Mouse (Mus musculus) intestine, embryonic 14.5 days (tissue): ENCODE measurements around the gene Tsnaxip1. TPM values are rescaled to one million over a fixed set of nuclear protein-coding genes. Genes with fewer than 3 reads are reported as not detected.

Experiments used
- ATAC-seq: fragments of 200-750 bp; cut with Nextera tagmentation; replicated peaks from 2 replicates; pipeline ENCODE4 v1.8.0; 2017; ENCODE audit warnings: low read depth, moderate number of reproducible peaks, moderate TSS enrichment, moderate library complexity; ENCODE audit not compliant: low FRiP score, low TSS enrichment
- DNase-seq: peaks from one replicate; pipeline ENCODE4 v3.0.0-alpha.2; 2018; ENCODE audit warnings: low spot score
- H3K27ac ChIP-seq: fragments of 300-500 bp; sonication (generic); 2 replicates; pipeline ENCODE4 v1.5.1; 2014; ENCODE audit warnings: low read depth, mild to moderate bottlenecking, control low read depth
- H3K27me3 ChIP-seq: fragments of 300-500 bp; sonication (generic); replicated peaks from 2 replicates; pipeline ENCODE4 v1.6.1; 2014; ENCODE audit warnings: low read length, control low read depth; ENCODE audit not compliant: control insufficient read depth, insufficient read depth
- H3K36me3 ChIP-seq: fragments of 300-500 bp; sonication (generic); 2 replicates; pipeline ENCODE4 v1.6.1; 2014; ENCODE audit warnings: low read length, control low read depth; ENCODE audit not compliant: control insufficient read depth, insufficient read depth
- H3K4me1 ChIP-seq: fragments of 300-500 bp; sonication (generic); replicated peaks from 2 replicates; pipeline ENCODE4 v1.6.1; 2014; ENCODE audit warnings: low read length, control low read depth, mixed read lengths; ENCODE audit not compliant: control insufficient read depth, insufficient read depth
- H3K4me2 ChIP-seq: fragments of 300-500 bp; sonication (generic); 2 replicates; pipeline ENCODE4 v1.6.1; 2014; ENCODE audit warnings: low read length
- H3K4me3 ChIP-seq: fragments of 300-500 bp; sonication (generic); 2 replicates; pipeline ENCODE4 v1.5.1; 2014; ENCODE audit warnings: low read depth, low read length, control low read depth, mixed read lengths
- H3K9ac ChIP-seq: fragments of 300-500 bp; sonication (generic); 2 replicates; pipeline ENCODE4 v1.6.1; 2014; ENCODE audit warnings: mild to moderate bottlenecking, low read length
- H3K9me3 ChIP-seq: fragments of 300-500 bp; sonication (generic); 2 replicates; pipeline ENCODE4 v1.6.1; 2016; ENCODE audit warnings: low read length, control low read depth; ENCODE audit not compliant: control insufficient read depth
- WGBS: fragments of 180-500 bp; shearing (Covaris S2); extraction: QIAGEN DNeasy Blood & Tissue Kit; methylation state at CpG from one replicate; pipeline ENCODE4 v1.1.7; 2014; 5-methylcytosine and 5-hydroxymethylcytosine counted together
- polyA plus RNA-seq: library from polyadenylated mRNA; unstranded; fragments of >200 nt; fragmentation: Nextera tagmentation; extraction: Ambion mirVana; gene quantifications from 2 replicates; pipeline ENCODE4 v1.2.1, GENCODE M21; 2014

Gene Tsnaxip1
- polyA plus RNA-seq, 1 experiment from 2014 or later: not detected

GRCm38 (mm10) chr8:105795785-105796184 is 31.7 kb upstream of the Tsnaxip1 start:
- Histone ChIP-seq H3K27ac (no peak overlapping the region), H3K27me3 (no peaks in the 10 kb centered on the region), H3K9me3 (no peaks in the 10 kb centered on the region), H3K9ac (no peak overlapping the region), H3K4me3 (no peak overlapping the region), H3K36me3 (no peaks in the 10 kb centered on the region), H3K4me2 (no peak overlapping the region), H3K4me1 (peaks cover 11% of the 10 kb centered on the region)
- DNase-seq: no peak
- 89% methylated on average over 1 of the region's 1 CpGs for WGBS
- no peak for ATAC-seq

GRCm38 (mm10) chr8:105798408-105798807 is 29.1 kb upstream of the Tsnaxip1 start:
- Histone ChIP-seq H3K4me1 (peaks cover 11% of the 10 kb centered on the region), H3K27me3 (no peaks in the 10 kb centered on the region), H3K36me3 (0 out of 2 replicates have a peak, but pooled peaks cover 4% of the 10 kb centered on the region), H3K9me3 (no peaks in the 10 kb centered on the region), H3K4me3 (no peak overlapping the region), H3K4me2 (no peak overlapping the region), H3K9ac (no peak overlapping the region), H3K27ac (no peak overlapping the region)
- WGBS: 94% methylated on average over 5 of the region's 5 CpGs
- ATAC-seq (no peak), DNase-seq (no peak)

GRCm38 (mm10) chr8:105799091-105799812 is 28.3 kb upstream of the Tsnaxip1 start:
- peak overlapping the region; percentile 27; the same call in 1 of the 2 replicates for H3K27ac ChIP-seq
- H3K27me3 ChIP-seq: no peaks in the 10 kb centered on the region
- no peak overlapping the region for H3K9ac ChIP-seq
- DNase-seq (peak; percentile 74), ATAC-seq (peak; percentile 80; the same call in 1 of the 2 replicates)
- H3K9me3 ChIP-seq: no peaks in the 10 kb centered on the region
- H3K4me3 ChIP-seq: no peak overlapping the region
- H3K4me2 ChIP-seq: no peak overlapping the region
- 0 out of 2 replicates have a peak, but pooled peaks cover 4% of the 10 kb centered on the region for H3K36me3 ChIP-seq
- WGBS: 44% methylated on average over 8 of the region's 8 CpGs
- H3K4me1 ChIP-seq: peaks cover 11% of the 10 kb centered on the region

- H3K4me1 ChIP-seq: peaks cover 11% of the 10 kb centered on the region
- no peak overlapping the region for H3K4me3 ChIP-seq
- H3K9ac ChIP-seq: no peak overlapping the region
- H3K27me3 ChIP-seq: no peaks in the 10 kb centered on the region
- 88% methylated on average over 6 of the region's 6 CpGs for WGBS
- DNase-seq (no peak), ATAC-seq (no peak)
- no peaks in the 10 kb centered on the region for H3K9me3 ChIP-seq
- no peak overlapping the region for H3K27ac ChIP-seq
- no peak overlapping the region for H3K4me2 ChIP-seq
- peaks cover 15% of the 10 kb centered on the region for H3K36me3 ChIP-seq
Measured at GRCm38 (mm10) chr8:105801153-105801904, 26.2 kb upstream of the Tsnaxip1 start.

GRCm38 (mm10) chr8:105804797-105805196 is 22.7 kb upstream of the Tsnaxip1 start:
- Histone ChIP-seq H3K9ac (no peak overlapping the region), H3K27me3 (no peaks in the 10 kb centered on the region), H3K4me1 (no peaks in the 10 kb centered on the region), H3K36me3 (peaks cover 15% of the 10 kb centered on the region), H3K27ac (no peak overlapping the region), H3K4me3 (no peak overlapping the region), H3K9me3 (no peaks in the 10 kb centered on the region), H3K4me2 (no peak overlapping the region)
- no peak for DNase-seq
- 91% methylated on average over 7 of the region's 7 CpGs for WGBS
- ATAC-seq: no peak

- DNase-seq: no peak
- no peaks in the 10 kb centered on the region for H3K9me3 ChIP-seq
- H3K4me2 ChIP-seq: no peak overlapping the region
- peaks cover 15% of the 10 kb centered on the region for H3K36me3 ChIP-seq
- 88% methylated on average over 3 of the region's 3 CpGs for WGBS
- no peak overlapping the region for H3K27ac ChIP-seq
- ATAC-seq: no peak
- no peaks in the 10 kb centered on the region for H3K4me1 ChIP-seq
- H3K4me3 ChIP-seq: no peak overlapping the region
- H3K9ac ChIP-seq: no peak overlapping the region
- no peaks in the 10 kb centered on the region for H3K27me3 ChIP-seq
Measured at GRCm38 (mm10) chr8:105805346-105805745, 22.2 kb upstream of the Tsnaxip1 start.

GRCm38 (mm10) chr8:105805964-105806363 is 21.6 kb upstream of the Tsnaxip1 start:
- H3K4me2 ChIP-seq: no peak overlapping the region
- no peak overlapping the region for H3K4me3 ChIP-seq
- H3K27ac ChIP-seq: no peak overlapping the region
- H3K9me3 ChIP-seq: no peaks in the 10 kb centered on the region
- no peak overlapping the region for H3K9ac ChIP-seq
- H3K36me3 ChIP-seq: peaks cover 15% of the 10 kb centered on the region
- 79% methylated on average over 1 of the region's 1 CpGs for WGBS
- H3K4me1 ChIP-seq: no peaks in the 10 kb centered on the region
- DNase-seq: no peak
- ATAC-seq: no peak
- no peaks in the 10 kb centered on the region for H3K27me3 ChIP-seq

GRCm38 (mm10) chr8:105807766-105808165 is 19.8 kb upstream of the Tsnaxip1 start:
- no peak overlapping the region for H3K4me3 ChIP-seq
- no peaks in the 10 kb centered on the region for H3K9me3 ChIP-seq
- no peak overlapping the region for H3K4me2 ChIP-seq
- H3K27ac ChIP-seq: no peak overlapping the region
- 85% methylated on average over 5 of the region's 5 CpGs for WGBS
- ATAC-seq: no peak
- no peaks in the 10 kb centered on the region for H3K4me1 ChIP-seq
- H3K36me3 ChIP-seq: peaks cover 27% of the 10 kb centered on the region
- no peaks in the 10 kb centered on the region for H3K27me3 ChIP-seq
- no peak overlapping the region for H3K9ac ChIP-seq
- no peak for DNase-seq
